Comparison of ENCODE assay signal across 8 mouse cellular contexts in genomic region chr13:53284740-53285191, GRCm38 (mm10). TPM values are rescaled to one million over a fixed set of nuclear protein-coding genes. Genes with fewer than 3 reads are reported as not detected.
DNase-seq lines count a peak whose midpoint lies in the region; ATAC-seq and TF ChIP-seq lines count a peak whose summit lies in the region.

No protein-coding gene starts in this region.

- no peaks in the 10 kb centered on the region for H3K9me3 ChIP-seq in intestine, embryonic 15.5 days
- H3K9me3 ChIP-seq in neural tube, embryonic 14.5 days (ENCODE audit: control insufficient read depth, low read length): no peaks in the 10 kb centered on the region

- DNase-seq in left cerebral cortex, postnatal 4 days: peak; percentile 12
- DNase-seq in left cerebral cortex, postnatal 14 days (ENCODE audit: low spot score in 2 of 2): no peak
- no peak for DNase-seq in urinary bladder, postnatal 14 days (ENCODE audit: low spot score)
- DNase-seq in thymus, postnatal 4 days: no peak
- DNase-seq in left cerebral cortex, adult 11 months (ENCODE audit: low spot score): no peak

- intact Hi-C loops in left cerebral cortex, postnatal 4 days (cut with DNase I): loop anchor here (5.0 kb wide), 1 partner anchor 162 kb away; no protein-coding TSS in a partner anchor
- intact Hi-C loops in left cerebral cortex, postnatal 14 days (cut with DNase I): loop anchor here (5.0 kb wide), 1 partner anchor 167 kb away; no protein-coding TSS in a partner anchor

- H3K9ac ChIP-seq in intestine, embryonic 15.5 days: peak overlapping the region; percentile 96
- peak overlapping the region; percentile 55; the same call in 1 of the 2 replicates for H3K9ac ChIP-seq in neural tube, embryonic 14.5 days (replicated peaks; ENCODE audit: low read depth, low read length)

- ATAC-seq in intestine, embryonic 15.5 days: 0 out of 2 replicates have a peak, but pooled peaks have one; percentile 8
- no peak for ATAC-seq in neural tube, embryonic 14.5 days (ENCODE audit: low read depth)

- peaks cover 16% of the 10 kb centered on the region for H3K4me1 ChIP-seq in embryonic fibroblast, embryonic 13.5 days (ENCODE audit: control insufficient read depth, insufficient read depth, low read length)
- H3K4me1 ChIP-seq in intestine, embryonic 15.5 days (replicated peaks): peaks cover 18% of the 10 kb centered on the region
- peaks cover 8% of the 10 kb centered on the region; the same call in 1 of the 2 replicates for H3K4me1 ChIP-seq in neural tube, embryonic 14.5 days (ENCODE audit: control insufficient read depth, insufficient read depth, low read length)

- no peaks in the 10 kb centered on the region for H3K36me3 ChIP-seq in intestine, embryonic 15.5 days
- no peaks in the 10 kb centered on the region for H3K36me3 ChIP-seq in neural tube, embryonic 14.5 days (ENCODE audit: control insufficient read depth, insufficient read depth, low read length)

- no peaks in the 10 kb centered on the region for H3K27me3 ChIP-seq in intestine, embryonic 15.5 days (replicated peaks)
- peaks cover 11% of the 10 kb centered on the region; the same call in 1 of the 2 replicates for H3K27me3 ChIP-seq in neural tube, embryonic 14.5 days (ENCODE audit: control insufficient read depth, insufficient read depth, low read length)

- H3K4me2 ChIP-seq in intestine, embryonic 15.5 days (replicated peaks): peak overlapping the region; percentile 75
- H3K4me2 ChIP-seq in neural tube, embryonic 14.5 days (ENCODE audit: low read depth, low read length): peak overlapping the region; percentile 67; the same call in 1 of the 2 replicates

- H3K4me3 ChIP-seq in embryonic fibroblast, embryonic 13.5 days (ENCODE audit: insufficient read depth, low read length): peak overlapping the region; percentile 78
- peak overlapping the region; percentile 93 for H3K4me3 ChIP-seq in intestine, embryonic 15.5 days (replicated peaks)
- H3K4me3 ChIP-seq in neural tube, embryonic 14.5 days (ENCODE audit: low read depth, low read length): peak overlapping the region; percentile 46

- no peak; the same call in 1 of the 2 replicates for TF ChIP-seq POLR2A in embryonic fibroblast, embryonic 13.5 days (IDR thresholded peaks at IDR 0.05; ENCODE audit: low read depth, low read length)

- under 1% methylated on average over 17 of the region's 17 CpGs for WGBS in intestine, embryonic 15.5 days
- 5% methylated on average over 17 of the region's 17 CpGs for WGBS in neural tube, embryonic 14.5 days

- H3K27ac ChIP-seq in embryonic fibroblast, embryonic 13.5 days (ENCODE audit: insufficient read depth, low read length): peak overlapping the region; percentile 29
- peak overlapping the region; percentile 85 for H3K27ac ChIP-seq in intestine, embryonic 15.5 days
- no peak overlapping the region for H3K27ac ChIP-seq in neural tube, embryonic 14.5 days (ENCODE audit: low read depth, low read length)

- TF ChIP-seq CTCF in embryonic fibroblast, embryonic 13.5 days (IDR thresholded peaks at IDR 0.05; ENCODE audit: borderline replicate concordance, insufficient read depth, low read length): no peak

RNA-seq across cellular contexts. Expression of gene Ror2, which starts 1.2 kb away (rescaled TPM):
- total RNA-seq in left cerebral cortex, postnatal 4 days (2021): 1 to 10 TPM; 4.4 to 5.4 TPM
- total RNA-seq in left cerebral cortex, postnatal 14 days (2021): 1 to 10 TPM; 1.6 TPM
- 21.4 and 27.2 TPM in 2 replicates for polyA plus RNA-seq in embryonic fibroblast, embryonic 13.5 days (2011; ENCODE audit: insufficient read length, low read depth, missing spikeins)
- 18.8 and 19.3 TPM in 2 replicates for polyA plus RNA-seq in intestine, embryonic 15.5 days (2015; fragmentation: Nextera tagmentation; extraction: Ambion mirVana)
- polyA plus RNA-seq in neural tube, embryonic 14.5 days (2014; fragmentation: Nextera tagmentation; extraction: Ambion mirVana): 1.1 and 2.2 TPM in 2 replicates
